Mouse (Mus musculus) G1E (cell line): Measurements from ENCODE around the gene Gm21891. TPM values are rescaled to one million over a fixed set of nuclear protein-coding genes. Genes with fewer than 3 reads are reported as not detected.
"Not testable (repeated sequence)": the region's sequence is repeated elsewhere in the genome, so short reads cannot be mapped to it uniquely, and the experiment has no call there.

ENCODE experiments used
- ATAC-seq: 2 replicates; pipeline ENCODE4 v1.8.0; 2016; ENCODE audit warnings: mild to moderate bottlenecking; ENCODE audit not compliant: insufficient number of reproducible peaks, poor library complexity, low FRiP score, severe bottlenecking; ENCODE audit errors: extremely low read depth
- DNase-seq: peaks from one replicate; pipeline ENCODE4 v3.0.0; 2012; ENCODE audit warnings: low spot score
- H3K27me3 ChIP-seq: 2 replicates; pipeline ENCODE4 v1.6.1; 2012; ENCODE audit warnings: mild to moderate bottlenecking, low read length, inconsistent platforms; ENCODE audit not compliant: insufficient read depth
- H3K36me3 ChIP-seq: replicated peaks from 2 replicates; pipeline ENCODE3; 2012; ENCODE audit warnings: mild to moderate bottlenecking, inconsistent platforms
- H3K4me1 ChIP-seq: 2 replicates; pipeline ENCODE4 v1.6.1; 2012; ENCODE audit warnings: low read depth, low read length, inconsistent platforms, mixed read lengths; ENCODE audit not compliant: insufficient read depth
- H3K4me3 ChIP-seq: 2 replicates; pipeline ENCODE4 v1.5.1; 2012; ENCODE audit warnings: low read depth, mild to moderate bottlenecking, inconsistent platforms, low read length, moderate library complexity, mixed read lengths
- H3K9me3 ChIP-seq: replicated peaks from 2 replicates; pipeline ENCODE4 v1.6.1; 2012; ENCODE audit warnings: inconsistent platforms
- polyA plus RNA-seq: library from polyadenylated mRNA; stranded (reverse); fragments of >175 nt; gene quantifications from 2 replicates; pipeline ENCODE4 v1.2.3, GENCODE M21; 2012
- total RNA-seq, 2 experiments: library from RNA; stranded (forward) in 1 of 2; stranded (reverse) in 1 of 2; fragments of 200-1000 nt in 1 of 2; fragments of >200 nt in 1 of 2; fragmentation: Nextera tagmentation in 1 of 2; gene quantifications; 2 replicates each; pipeline ENCODE4 v1.2.3; 2014 to 2017

The Gm21891 gene
- not detected in 2 replicates for total RNA-seq (2014; fragmentation: Nextera tagmentation)
- total RNA-seq (2017): not detected in 2 replicates
- polyA plus RNA-seq: not detected in 2 replicates

DNA sequence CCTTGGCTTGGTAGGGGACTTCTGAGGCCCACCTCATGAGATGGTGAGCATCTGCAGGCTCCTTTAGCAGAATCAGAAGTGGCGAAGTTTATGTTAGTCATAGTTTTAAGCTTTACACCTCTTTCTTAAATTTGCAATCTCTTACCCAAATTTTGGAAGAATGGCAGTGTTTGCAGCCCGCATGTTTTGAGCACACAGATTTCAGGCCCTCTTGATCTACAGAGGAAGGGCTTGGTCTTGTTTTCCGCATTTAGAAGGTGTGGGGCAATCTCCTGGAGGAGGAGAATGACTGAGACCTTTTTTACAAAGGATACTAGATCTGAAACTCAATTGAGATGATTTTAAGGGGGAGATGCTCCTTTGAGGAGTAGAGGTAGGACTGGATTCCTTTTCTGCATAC lies at the start of gene Gm21891:
TSS of gene Gm21891 (minus strand) at position 101 of the 400 bp plus-strand sequence.
- H3K4me1 ChIP-seq, ATAC-seq, DNase-seq: not testable (repeated sequence)

GRCm38 (mm10) chrY:13161668-13162067 lies 28.4 kb upstream of the Gm21891 start, which contains the start of gene Gm21425:
TSS of gene Gm21425 (plus strand) at chrY:13161968.
- not testable (repeated sequence) for H3K4me3 ChIP-seq, H3K9me3 ChIP-seq, H3K36me3 ChIP-seq, H3K27me3 ChIP-seq, ATAC-seq, H3K4me1 ChIP-seq, DNase-seq

More for the DNA sequence above, at the start of gene Gm21891:
- H3K4me3 ChIP-seq, H3K9me3 ChIP-seq, H3K36me3 ChIP-seq, H3K27me3 ChIP-seq: not testable (repeated sequence)

Other genes starting within 250 kb of the Gm21891 start
- not detected in 2 replicates for gene Gm20807, start 90.6 kb downstream of the Gm21891 start, total RNA-seq (2014; fragmentation: Nextera tagmentation)
- gene Gm20807, start 90.6 kb downstream of the Gm21891 start, total RNA-seq (2017): not detected in 2 replicates
- not detected in 2 replicates for gene Gm20807, start 90.6 kb downstream of the Gm21891 start, polyA plus RNA-seq
- gene Gm21425, start 28.5 kb upstream of the Gm21891 start, total RNA-seq (2014; fragmentation: Nextera tagmentation): not detected in 2 replicates
- not detected in 2 replicates for gene Gm21425, start 28.5 kb upstream of the Gm21891 start, total RNA-seq (2017)
- not detected in 2 replicates for gene Gm21425, start 28.5 kb upstream of the Gm21891 start, polyA plus RNA-seq
- not detected in 2 replicates for gene Gm21828, start 90.4 kb upstream of the Gm21891 start, total RNA-seq (2014; fragmentation: Nextera tagmentation)
- gene Gm21828, start 90.4 kb upstream of the Gm21891 start, total RNA-seq (2017): not detected in 2 replicates
- gene Gm21828, start 90.4 kb upstream of the Gm21891 start, polyA plus RNA-seq: not detected in 2 replicates
- gene Gm21440, start 118.9 kb upstream of the Gm21891 start, total RNA-seq (2014; fragmentation: Nextera tagmentation): not detected in 2 replicates
- not detected in 2 replicates for gene Gm21440, start 118.9 kb upstream of the Gm21891 start, total RNA-seq (2017)
- not detected in 2 replicates for gene Gm21440, start 118.9 kb upstream of the Gm21891 start, polyA plus RNA-seq
- not detected in 2 replicates for gene Gm21454, start 119.0 kb upstream of the Gm21891 start, total RNA-seq (2014; fragmentation: Nextera tagmentation)
- not detected in 2 replicates for gene Gm21454, start 119.0 kb upstream of the Gm21891 start, total RNA-seq (2017)
- gene Gm21454, start 119.0 kb upstream of the Gm21891 start, polyA plus RNA-seq: not detected in 2 replicates
- gene Gm21725, start 215.6 kb upstream of the Gm21891 start, total RNA-seq (2014; fragmentation: Nextera tagmentation): not detected in 2 replicates
- gene Gm21725, start 215.6 kb upstream of the Gm21891 start, total RNA-seq (2017): not detected in 2 replicates
- gene Gm21725, start 215.6 kb upstream of the Gm21891 start, polyA plus RNA-seq: not detected in 2 replicates